Mouse (Mus musculus) kidney, adult 2 months (tissue): ENCODE results near the gene Msh3. TPM values are rescaled to one million over a fixed set of nuclear protein-coding genes. Genes with fewer than 3 reads are reported as not detected.

Experiments used
- DNase-seq: peaks from one replicate; pipeline ENCODE4 v3.0.0; 2021
- H3K27ac ChIP-seq: fragments of 200-500 bp; 2 replicates; pipeline ENCODE4 v1.5.1; 2012; ENCODE audit warnings: low read depth, low read length, control low read depth, inconsistent platforms; ENCODE audit not compliant: insufficient read depth
- H3K27me3 ChIP-seq: fragments of 200-500 bp; replicated peaks from 2 replicates; pipeline ENCODE4 v1.6.1; 2012; ENCODE audit warnings: mild to moderate bottlenecking, moderate library complexity, low read length, inconsistent platforms; ENCODE audit not compliant: control insufficient read depth, insufficient read depth
- H3K36me3 ChIP-seq: fragments of 200-500 bp; 2 replicates; pipeline ENCODE4 v1.6.1; 2012; ENCODE audit warnings: mild to moderate bottlenecking, moderate library complexity, low read length, inconsistent platforms; ENCODE audit not compliant: control insufficient read depth, insufficient read depth
- H3K4me1 ChIP-seq: fragments of 200-500 bp; 2 replicates; pipeline ENCODE4 v1.6.1; 2011; ENCODE audit warnings: low read length; ENCODE audit not compliant: control insufficient read depth, insufficient read depth
- H3K4me3 ChIP-seq: fragments of 200-500 bp; 2 replicates; pipeline ENCODE4 v1.5.1; 2011; ENCODE audit warnings: mild to moderate bottlenecking, low read depth, low read length, control low read depth; ENCODE audit not compliant: insufficient read depth
- CTCF ChIP-seq: fragments of 200-500 bp; conservative IDR thresholded peaks from 2 replicates; pipeline ENCODE4 v1.5.1; 2011; ENCODE audit warnings: low read depth, mild to moderate bottlenecking, control low read depth, low read length, moderate library complexity, mixed read lengths; ENCODE audit not compliant: insufficient read depth, insufficient read length
- POLR2A ChIP-seq: fragments of 200-500 bp; IDR thresholded peaks from one replicate; pipeline ENCODE4 v1.6.1; 2011; ENCODE audit warnings: low read depth, low read length, control low read depth
- WGBS: fragments of 180-500 bp; shearing (Covaris S2); methylation state at CpG from one replicate; pipeline ENCODE4 v1.1.7; 2018; 5-methylcytosine and 5-hydroxymethylcytosine counted together
- polyA plus RNA-seq: library from polyadenylated mRNA; depleted of rRNA; stranded (reverse); fragments of >200 nt; gene quantifications from 2 replicates; pipeline ENCODE4 v1.2.3, GENCODE M21; 2012

Gene Msh3
- polyA plus RNA-seq, 1 experiment: 6.6 TPM

- Histone ChIP-seq H3K4me3 (no peak overlapping the region), H3K27ac (no peak overlapping the region), H3K36me3 (no peaks in the 10 kb centered on the region), H3K27me3 (no peaks in the 10 kb centered on the region), H3K4me1 (peaks cover 4% of the 10 kb centered on the region; the same call in 1 of the 2 replicates)
- no peak for TF ChIP-seq CTCF
- TF ChIP-seq POLR2A: no peak
- 93% methylated on average over 9 of the region's 9 CpGs for WGBS
- DNase-seq: no peak
These were observed 79.5 kb downstream of the Msh3 start for GRCm38 (mm10) chr13:92275292-92275691.

DNA sequence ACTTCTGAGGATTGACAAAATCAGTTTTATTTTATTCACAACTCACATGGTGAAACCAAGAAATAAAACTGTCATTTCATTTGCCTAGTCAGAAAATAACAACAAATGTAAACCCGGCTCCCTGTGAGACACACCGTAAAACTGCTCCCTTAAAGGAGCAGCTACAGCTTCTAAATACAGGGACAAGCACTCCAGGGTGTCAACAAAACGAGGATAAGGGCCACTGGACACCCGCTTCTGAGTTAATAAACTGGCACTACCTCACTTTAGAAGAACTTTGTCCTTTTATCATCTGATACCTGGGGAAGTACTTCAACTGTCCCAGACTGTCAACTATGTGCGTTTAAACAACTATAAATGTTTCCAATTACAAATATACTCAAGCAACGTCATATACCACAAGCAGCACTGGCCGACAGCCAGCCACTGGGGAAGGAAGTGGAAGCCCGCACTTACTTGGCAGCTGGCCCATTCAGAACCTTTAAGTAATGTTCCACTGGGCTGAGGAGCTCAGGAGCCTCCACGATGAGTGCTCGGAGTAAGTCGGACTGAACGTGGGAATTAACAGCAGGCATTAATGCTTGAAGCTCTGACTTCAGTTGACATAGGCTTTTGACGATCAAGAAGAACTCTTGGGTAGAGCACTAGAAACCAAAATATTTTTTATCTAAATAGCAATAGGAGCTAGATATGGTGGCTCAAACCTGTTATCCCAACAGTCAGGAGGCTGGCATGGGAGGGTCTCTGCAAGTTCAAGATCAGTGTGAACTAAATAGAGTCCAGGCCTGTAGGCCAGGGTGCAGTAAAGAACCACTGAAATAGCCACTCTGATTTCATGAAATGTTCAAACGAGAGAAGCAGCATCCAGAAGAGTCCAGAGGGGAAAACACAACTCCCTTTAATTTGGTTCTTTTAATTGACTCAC is 80.3 kb downstream of the Msh3 start:
- no peak overlapping the region for H3K27ac ChIP-seq
- H3K27me3 ChIP-seq: no peaks in the 10 kb centered on the region
- H3K4me3 ChIP-seq: no peak overlapping the region
- TF ChIP-seq CTCF (no peak), POLR2A (no peak)
- H3K4me1 ChIP-seq: peaks cover 4% of the 10 kb centered on the region; the same call in 1 of the 2 replicates
- H3K36me3 ChIP-seq: no peaks in the 10 kb centered on the region
- 18% methylated on average over 14 of the region's 14 CpGs for WGBS
- peak; percentile 88 for DNase-seq

DNA sequence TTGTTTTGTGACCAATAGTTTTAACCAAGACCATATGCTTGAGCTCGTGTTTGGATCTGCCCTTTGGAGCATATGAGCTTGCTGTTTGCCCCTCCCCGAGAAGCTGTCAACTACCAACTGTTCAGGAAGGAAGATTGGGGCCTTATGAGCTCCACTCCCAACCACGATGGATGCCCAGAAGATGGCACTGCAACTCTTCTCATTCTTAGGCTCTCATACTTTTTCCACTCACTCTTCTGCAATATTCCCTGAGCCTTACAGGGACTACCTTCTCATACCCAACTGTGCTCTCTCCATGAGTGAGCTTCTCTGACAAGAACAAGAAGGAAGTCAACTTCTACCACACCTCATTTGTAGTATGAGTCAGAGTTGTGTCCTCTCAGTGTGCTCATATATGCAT is 87.7 kb downstream of the Msh3 start:
- DNase-seq: peak; percentile 12
- Histone ChIP-seq H3K36me3 (no peaks in the 10 kb centered on the region), H3K27ac (no peak overlapping the region), H3K4me3 (no peak overlapping the region), H3K27me3 (no peaks in the 10 kb centered on the region), H3K4me1 (no peaks in the 10 kb centered on the region)
- TF ChIP-seq POLR2A (no peak), CTCF (peak; percentile 45; the same call in 1 of the 2 replicates)
- WGBS: 69% methylated on average over 3 of the region's 3 CpGs

- H3K4me1 ChIP-seq: no peaks in the 10 kb centered on the region
- 97% methylated on average over 6 of the region's 6 CpGs for WGBS
- H3K36me3 ChIP-seq: no peaks in the 10 kb centered on the region; the same call in none of the 2 replicates
- no peak overlapping the region for H3K27ac ChIP-seq
- no peak overlapping the region for H3K4me3 ChIP-seq
- no peak for DNase-seq
- H3K27me3 ChIP-seq: no peaks in the 10 kb centered on the region
- no peak for TF ChIP-seq POLR2A
- no peak for TF ChIP-seq CTCF
These were observed 91.2 kb downstream of the Msh3 start for GRCm38 (mm10) chr13:92263566-92263965.

DNA sequence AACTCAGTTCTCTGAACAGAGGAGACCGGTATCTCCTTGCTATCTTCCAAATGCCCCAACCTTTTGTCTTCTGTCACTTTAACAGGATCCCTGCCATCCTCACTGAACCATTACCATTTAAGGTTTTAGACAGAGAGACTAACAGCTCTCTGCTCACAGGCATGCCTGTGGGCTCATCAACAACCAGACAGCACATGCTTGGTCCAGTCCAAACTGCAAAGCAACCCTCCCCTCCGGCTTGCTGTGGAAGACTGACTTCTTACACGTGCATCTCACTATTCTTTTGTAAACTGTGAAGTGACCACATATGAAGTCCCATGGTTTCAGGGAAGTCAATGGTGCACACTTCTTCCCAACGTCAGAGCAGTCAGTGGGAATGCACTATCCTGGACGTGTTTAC is 93.5 kb downstream of the Msh3 start:
- WGBS: 82% methylated on average over 5 of the region's 5 CpGs
- no peak overlapping the region for H3K27ac ChIP-seq
- DNase-seq: no peak
- H3K27me3 ChIP-seq: no peaks in the 10 kb centered on the region
- H3K4me3 ChIP-seq: no peak overlapping the region
- H3K36me3 ChIP-seq: no peaks in the 10 kb centered on the region; the same call in none of the 2 replicates
- TF ChIP-seq POLR2A (no peak), CTCF (no peak)
- H3K4me1 ChIP-seq: no peaks in the 10 kb centered on the region

DNA sequence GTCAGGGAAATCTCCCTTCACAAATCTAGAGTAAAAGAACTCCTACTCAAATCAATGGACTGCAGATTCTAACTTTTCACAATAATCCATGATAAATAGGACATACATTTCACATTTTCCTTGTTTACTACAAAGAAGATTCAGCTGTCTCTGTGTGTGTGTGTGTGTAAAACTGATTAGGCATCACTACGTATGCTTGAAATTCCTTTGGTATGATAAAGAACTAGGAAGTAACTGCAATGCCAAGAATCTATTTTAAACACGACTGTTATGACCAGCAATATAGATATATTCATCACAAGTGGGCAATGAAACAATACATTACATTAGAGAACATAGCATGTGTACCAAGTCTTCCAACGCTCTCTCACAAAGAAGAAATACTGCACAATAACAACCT is 99.3 kb downstream of the Msh3 start:
- no peak overlapping the region for H3K27ac ChIP-seq
- no peak for DNase-seq
- no peak overlapping the region for H3K4me3 ChIP-seq
- WGBS: 84% methylated on average over 3 of the region's 3 CpGs
- no peaks in the 10 kb centered on the region; the same call in none of the 2 replicates for H3K36me3 ChIP-seq
- TF ChIP-seq POLR2A (no peak), CTCF (no peak)
- H3K4me1 ChIP-seq: no peaks in the 10 kb centered on the region
- H3K27me3 ChIP-seq: no peaks in the 10 kb centered on the region

GRCm38 (mm10) chr13:92253850-92254249 is 101.0 kb downstream of the Msh3 start:
- H3K4me3 ChIP-seq: no peak overlapping the region
- H3K27me3 ChIP-seq: no peaks in the 10 kb centered on the region
- DNase-seq: no peak
- TF ChIP-seq POLR2A (no peak), CTCF (no peak)
- H3K4me1 ChIP-seq: no peaks in the 10 kb centered on the region
- no peak overlapping the region for H3K27ac ChIP-seq
- WGBS: 91% methylated on average over 5 of the region's 5 CpGs
- peaks cover 2% of the 10 kb centered on the region; the same call in 1 of the 2 replicates for H3K36me3 ChIP-seq
